Mouse (Mus musculus): Measurements from ENCODE around the gene Pex26. TPM values are rescaled to one million over a fixed set of nuclear protein-coding genes. Genes with fewer than 3 reads are reported as not detected.

Gene Pex26
- 10.5 and 12.0 TPM in 2 replicates for polyA plus RNA-seq (2015; fragmentation: Nextera tagmentation; extraction: Ambion mirVana)

GRCm38 (mm10) chr6:121183414-121184173, at the start of gene Pex26:
Gene Pex26 (plus strand): TSS chr6:121183667.

GRCm38 (mm10) chr6:121210149-121210925, 26.9 kb downstream of the Pex26 start, which contains the start of gene Tuba8:
Gene Tuba8 (plus strand): TSS chr6:121210696.

GRCm38 (mm10) chr6:121245127-121246036, 61.9 kb downstream of the Pex26 start, which contains the start of gene Usp18:
Gene Usp18 (plus strand): TSS chr6:121245906.

Other genes starting within 250 kb of the Pex26 start
- 23.0 and 29.5 TPM in 2 replicates for gene Mical3, start 52.7 kb upstream of the Pex26 start, polyA plus RNA-seq (2015; fragmentation: Nextera tagmentation; extraction: Ambion mirVana)
- 1.8 and 2.4 TPM in 2 replicates for gene Tuba8, start 27.0 kb downstream of the Pex26 start, polyA plus RNA-seq (2015; fragmentation: Nextera tagmentation; extraction: Ambion mirVana)
- 3.8 and 4.0 TPM in 2 replicates for gene Usp18, start 62.2 kb downstream of the Pex26 start, polyA plus RNA-seq (2015; fragmentation: Nextera tagmentation; extraction: Ambion mirVana)
- gene Slc6a13, start 116.6 kb downstream of the Pex26 start, polyA plus RNA-seq (2015; fragmentation: Nextera tagmentation; extraction: Ambion mirVana): 52.4 and 68.5 TPM in 2 replicates
- gene Slc6a12, start 159.4 kb downstream of the Pex26 start, polyA plus RNA-seq (2015; fragmentation: Nextera tagmentation; extraction: Ambion mirVana): 1.9 and 4.5 TPM in 2 replicates